Mouse (Mus musculus): Measurements from ENCODE around the gene Trnau1ap.
"Not testable (repeated sequence)": the region's sequence is repeated elsewhere in the genome, so short reads cannot be mapped to it uniquely, and the experiment has no call there.

Trnau1ap gene

DNA sequence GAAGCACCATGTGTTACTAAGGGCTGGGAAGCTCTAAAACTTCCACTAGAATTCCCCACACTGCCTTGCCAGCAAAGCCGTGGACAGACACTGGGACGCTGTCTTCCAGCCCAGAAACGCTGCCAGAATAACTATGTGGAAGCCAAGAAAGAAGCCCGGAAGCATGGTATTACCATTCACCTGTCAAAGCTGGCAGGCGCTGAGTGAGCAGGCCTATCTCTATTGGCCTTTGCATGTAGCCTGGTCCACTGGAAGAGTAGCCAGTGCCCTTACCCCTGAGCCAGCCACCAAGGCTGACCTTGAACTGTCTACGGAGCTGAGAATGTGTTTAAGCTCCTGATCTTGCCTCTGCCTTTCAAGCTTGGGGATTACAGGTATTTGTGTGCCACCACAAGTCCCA lies 27.9 kb downstream of the Trnau1ap start:
- no peak for DNase-seq (ENCODE audit: low spot score)

DNA sequence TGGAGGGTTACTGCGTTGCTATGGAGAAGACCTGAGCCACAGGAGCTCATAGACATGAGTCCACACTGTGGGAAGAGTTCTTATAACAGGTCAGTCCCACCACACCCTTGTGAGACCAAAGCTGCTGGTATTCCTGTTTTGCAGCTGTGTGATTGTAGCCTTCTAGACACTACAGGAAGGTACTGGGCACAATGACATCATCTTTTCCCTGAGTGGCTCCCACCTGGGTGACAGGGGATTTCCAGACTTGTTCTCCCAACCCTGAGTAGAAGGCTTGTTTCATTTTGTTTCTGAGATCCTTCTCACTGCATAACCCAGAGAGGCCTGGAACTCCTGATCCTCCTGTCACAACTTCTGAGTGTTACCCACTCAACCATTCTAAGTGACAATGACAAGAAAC lies 29.5 kb downstream of the Trnau1ap start:
- no peak for DNase-seq (ENCODE audit: low spot score)

DNA sequence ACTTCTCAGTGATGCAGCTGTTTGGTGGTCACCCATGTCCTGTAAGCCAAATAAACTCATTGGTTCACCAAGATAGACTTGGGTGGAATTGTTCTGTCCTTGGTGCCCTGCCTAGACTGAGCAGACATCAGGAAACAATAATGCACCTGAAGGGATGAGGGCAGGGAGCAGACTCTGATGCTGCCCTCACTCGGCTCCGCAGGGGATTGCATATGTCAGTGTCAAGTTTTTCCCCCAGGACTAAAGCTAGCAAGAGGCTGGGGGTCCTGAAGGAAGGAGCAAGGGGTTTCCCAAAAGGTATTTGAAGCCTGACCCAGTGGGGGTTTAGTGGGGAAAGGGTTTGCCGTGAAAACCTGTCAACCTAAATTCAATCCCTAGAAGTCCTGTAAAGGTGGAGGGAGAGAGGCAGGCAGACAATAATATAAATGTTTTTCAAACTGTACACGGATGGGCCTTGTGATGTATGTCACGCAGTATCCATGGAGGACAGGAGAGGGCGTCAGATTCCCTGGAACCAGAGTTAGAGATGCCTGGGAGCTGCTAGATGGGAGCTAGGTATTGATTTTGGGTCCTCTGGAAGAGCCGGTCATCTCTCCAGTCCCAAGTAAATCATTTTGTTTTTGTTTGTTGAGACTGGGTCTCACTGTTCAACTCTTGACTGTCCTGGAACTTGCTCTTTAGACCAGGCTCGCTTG lies 33.5 kb downstream of the Trnau1ap start:
- DNase-seq (ENCODE audit: low spot score), result no peak

DNA sequence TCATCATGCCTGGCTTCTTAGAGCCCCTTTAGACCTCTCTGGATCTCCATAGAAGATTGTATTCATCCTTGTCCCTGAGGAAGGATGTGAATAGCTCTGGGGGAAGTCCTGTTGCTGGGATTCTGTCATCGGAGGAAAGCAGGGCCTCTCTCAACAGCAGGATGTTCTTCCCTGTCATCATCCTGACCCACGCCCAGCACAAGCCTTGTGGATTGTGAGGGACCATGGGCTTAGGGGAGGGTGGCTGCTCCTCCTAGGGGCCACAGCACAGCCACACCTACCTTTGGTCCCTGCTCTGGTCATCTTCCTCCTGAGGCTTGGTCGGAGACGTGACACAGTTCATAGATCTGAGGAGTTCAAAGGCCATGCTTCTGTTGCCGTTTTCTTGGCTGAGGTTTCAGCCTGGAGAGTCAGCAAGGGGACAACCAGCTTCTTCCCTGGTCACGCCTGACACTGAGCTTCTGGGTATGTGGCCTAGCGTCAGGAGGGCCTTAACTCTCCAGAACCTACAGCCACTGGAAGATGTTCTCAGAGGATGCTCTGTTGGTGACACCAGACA lies 35.6 kb downstream of the Trnau1ap start:
- DNase-seq (ENCODE audit: low spot score), result no peak

DNA sequence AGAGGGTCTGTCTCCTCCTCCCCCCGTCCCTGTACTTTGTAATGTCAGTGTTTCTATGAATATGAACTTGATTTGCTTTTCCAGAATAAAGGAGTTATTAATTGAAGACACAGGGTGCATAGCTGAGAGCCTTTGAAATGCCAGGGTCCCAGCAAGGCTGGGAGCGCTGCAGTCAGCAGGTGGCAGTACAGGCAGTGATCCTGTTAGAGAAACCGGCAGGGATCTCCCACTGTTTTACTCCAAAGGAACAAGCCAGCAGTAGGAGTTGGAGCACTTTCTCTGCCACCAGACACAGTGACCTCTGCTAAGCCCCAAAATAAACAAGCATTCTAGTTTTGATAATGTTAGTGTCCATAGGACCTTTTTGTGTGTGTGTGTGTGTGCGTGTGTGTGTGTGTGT lies 36.4 kb downstream of the Trnau1ap start:
- no peak for DNase-seq (ENCODE audit: low spot score)

DNA sequence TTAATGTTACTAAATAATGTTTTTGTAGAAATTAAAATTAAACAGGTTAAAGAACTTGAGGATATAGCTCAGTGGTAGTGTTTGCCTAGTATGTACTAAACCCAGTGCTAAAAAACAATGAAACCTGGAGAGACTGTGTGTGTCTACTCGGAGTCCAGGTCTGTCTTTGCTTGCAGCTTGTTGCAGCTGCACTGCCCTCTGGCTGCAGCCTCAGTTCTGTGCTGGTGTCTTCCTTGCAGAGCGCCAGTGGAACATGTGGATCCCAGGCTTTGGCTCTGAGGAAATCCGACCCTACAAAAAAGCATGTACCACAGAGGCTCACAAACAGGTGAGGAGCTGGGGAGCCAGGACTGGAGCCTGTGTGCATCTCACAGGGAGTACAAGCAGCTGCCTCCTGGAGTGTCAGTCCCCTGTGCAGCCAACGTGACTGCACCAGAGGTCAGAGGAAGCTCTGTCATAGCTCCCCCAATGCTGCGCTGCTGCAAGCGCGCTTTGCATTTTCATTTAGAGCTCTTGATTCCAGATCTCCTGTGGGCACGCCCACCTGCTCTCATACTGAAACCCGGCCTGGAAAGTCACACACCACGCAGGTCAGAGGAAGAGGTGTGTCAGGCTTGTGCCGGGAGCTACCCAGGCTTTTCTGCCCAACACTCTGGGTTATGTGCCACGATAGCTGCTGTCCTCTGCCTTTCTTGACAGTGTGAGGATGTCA lies 37.6 kb downstream of the Trnau1ap start:
- DNase-seq (ENCODE audit: low spot score), result no peak

DNA sequence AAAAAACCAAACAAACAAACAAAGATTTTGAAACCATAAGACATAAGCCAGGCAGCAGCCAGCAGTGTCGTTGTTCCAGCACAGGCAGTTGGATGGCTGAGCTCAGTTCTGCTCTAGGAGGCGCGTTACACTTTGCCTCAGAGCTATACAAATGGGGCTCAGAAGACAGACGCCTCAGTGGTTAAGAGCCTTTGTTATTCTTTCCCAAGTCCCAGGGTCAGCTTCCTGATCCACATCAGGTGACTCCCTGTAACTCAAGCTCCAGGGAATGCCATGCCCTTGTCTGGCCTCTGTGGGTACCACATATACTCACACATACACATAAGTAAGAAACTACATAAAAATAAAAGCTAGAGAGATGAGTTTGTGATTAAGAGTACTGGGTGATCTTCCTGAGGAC lies 38.3 kb downstream of the Trnau1ap start:
- no peak for DNase-seq (ENCODE audit: low spot score)

DNA sequence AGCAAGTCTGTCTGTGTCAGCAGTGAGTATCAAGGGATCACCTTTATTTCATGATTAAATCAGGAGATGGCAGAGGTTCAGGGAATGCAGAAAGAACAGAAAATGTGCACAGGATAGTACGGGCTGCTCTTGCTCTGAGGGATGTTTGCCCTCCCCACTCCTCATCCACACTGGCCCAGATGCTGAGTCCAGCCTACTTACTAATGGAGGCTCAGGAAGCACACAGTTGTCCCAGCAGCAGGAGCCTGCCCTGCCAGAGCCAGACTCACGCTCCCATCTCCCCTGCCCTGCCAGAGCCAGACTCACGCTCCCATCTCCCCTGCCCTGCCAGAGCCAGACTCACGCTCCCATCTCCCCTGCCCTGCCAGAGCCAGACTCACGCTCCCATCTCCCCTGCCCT lies 40.5 kb downstream of the Trnau1ap start:
- DNase-seq (ENCODE audit: low spot score), result not testable (repeated sequence)

DNA sequence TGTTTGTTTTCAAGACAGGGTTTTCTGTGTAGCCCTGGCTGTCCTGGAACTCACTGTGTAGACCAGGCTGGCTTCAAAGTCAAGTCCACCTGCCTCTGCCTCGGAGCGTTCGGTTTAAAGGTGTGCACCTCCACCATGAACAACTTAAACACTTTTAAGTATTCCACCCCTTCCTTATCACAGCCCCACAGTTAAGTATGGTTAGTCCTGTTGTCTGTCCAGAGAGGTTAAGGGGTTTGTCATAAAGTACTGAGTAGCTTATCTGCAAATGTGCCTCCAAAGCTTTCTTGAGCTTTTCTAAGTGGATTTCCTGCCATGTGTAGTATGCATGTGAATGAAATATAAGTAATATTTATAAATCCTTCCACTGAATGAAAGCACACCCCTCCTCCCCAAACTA lies 53.4 kb downstream of the Trnau1ap start:
- no peak for DNase-seq (ENCODE audit: low spot score)

DNA sequence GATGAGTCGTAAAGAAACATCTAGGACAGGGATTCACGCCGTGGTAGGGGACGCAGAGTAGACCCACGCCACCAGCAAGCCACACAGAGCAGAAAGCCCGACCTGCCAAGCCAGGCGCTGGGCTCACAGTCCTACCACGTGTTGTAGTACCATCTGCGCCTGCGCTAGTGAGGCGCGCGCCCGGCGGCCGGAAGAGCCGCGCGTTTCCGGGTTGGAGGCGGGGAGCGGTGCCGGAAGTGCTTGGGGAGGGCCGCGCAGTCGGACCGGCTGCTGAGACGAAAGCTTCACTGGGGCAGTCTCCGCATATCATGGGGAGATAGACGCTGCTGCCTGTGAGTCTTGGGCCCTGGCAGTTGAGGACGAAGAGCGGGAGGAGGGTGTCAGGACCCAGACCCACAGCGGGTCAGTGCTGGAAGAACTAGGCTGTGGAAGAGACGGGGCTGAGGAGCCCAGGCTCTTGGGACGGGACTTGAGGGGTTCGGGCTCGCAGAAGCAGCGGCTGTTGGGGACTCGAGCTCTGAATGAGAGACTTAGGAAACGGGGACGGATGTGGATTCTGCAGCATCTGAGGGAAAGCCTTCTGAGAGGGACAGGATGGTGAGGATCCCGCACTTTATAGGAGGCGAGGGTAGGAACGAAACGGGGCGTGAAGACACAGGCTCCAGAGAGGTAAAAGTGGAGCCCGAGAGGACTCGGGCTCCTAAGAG lies 55.0 kb downstream of the Trnau1ap start, which contains the start of gene Taf12:
Gene Taf12 (plus strand): TSS at position 220 of the 707 bp plus-strand sequence.
- DNase-seq (ENCODE audit: low spot score), result peak; percentile 91

DNA sequence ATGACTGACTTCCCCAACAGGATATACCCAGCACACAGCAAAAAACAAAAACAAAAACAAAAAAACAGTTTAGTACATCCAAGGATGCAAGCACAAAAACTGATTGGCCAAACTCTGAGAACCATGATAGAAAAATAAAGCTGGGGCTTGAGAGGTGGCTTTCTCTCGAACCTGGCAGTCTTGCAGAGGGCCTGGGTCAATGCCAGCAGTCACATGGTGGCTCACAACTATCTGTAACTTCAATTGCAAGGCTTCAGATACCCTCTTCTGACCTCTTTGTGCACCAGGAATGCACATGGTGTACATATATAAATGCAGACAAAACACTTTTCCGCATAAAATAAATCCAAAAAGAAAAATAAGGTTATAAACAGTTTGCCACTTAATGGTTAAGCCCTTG lies 56.2 kb downstream of the Trnau1ap start:
- no peak for DNase-seq (ENCODE audit: low spot score)

DNA sequence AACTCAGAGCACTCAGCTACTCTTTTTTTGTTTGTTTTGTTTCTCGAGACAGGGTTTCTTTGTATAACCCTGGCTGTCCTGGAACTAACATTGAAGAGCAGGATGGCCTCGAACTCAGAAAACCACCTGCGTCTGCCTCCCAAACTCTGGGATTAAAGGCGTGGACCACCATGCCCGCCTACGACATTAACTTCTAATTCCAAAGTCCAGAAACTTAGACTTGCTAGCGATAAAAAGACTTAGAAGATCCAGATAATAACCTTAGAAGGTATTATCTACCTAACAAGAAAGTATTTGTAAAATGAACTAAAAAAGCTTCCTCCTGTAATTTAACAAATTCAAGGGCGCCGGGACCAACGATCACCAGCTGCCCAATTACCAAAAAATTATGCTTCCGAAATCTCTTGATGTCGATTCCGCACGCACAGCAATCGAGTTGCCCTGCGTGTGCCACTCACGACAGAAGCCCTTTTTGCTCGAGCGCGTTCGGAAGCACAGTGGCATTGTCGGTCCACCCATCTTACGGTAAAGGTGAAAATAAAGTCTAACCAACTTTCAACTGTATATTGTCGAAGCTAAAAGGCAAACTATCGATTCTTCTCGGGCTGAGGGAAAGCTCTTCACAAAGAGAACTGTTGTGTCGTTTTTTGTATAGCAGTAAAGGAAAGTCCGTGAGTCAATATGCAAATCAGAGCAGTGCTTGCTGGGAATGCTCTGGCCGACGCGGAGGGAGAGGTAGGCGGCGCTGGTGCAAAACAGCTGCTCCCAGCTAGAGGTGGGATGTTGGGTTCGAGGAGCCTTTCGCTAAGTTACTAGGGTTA lies 59.4 kb downstream of the Trnau1ap start:
- peak; percentile 78 for DNase-seq (ENCODE audit: low spot score)

DNA sequence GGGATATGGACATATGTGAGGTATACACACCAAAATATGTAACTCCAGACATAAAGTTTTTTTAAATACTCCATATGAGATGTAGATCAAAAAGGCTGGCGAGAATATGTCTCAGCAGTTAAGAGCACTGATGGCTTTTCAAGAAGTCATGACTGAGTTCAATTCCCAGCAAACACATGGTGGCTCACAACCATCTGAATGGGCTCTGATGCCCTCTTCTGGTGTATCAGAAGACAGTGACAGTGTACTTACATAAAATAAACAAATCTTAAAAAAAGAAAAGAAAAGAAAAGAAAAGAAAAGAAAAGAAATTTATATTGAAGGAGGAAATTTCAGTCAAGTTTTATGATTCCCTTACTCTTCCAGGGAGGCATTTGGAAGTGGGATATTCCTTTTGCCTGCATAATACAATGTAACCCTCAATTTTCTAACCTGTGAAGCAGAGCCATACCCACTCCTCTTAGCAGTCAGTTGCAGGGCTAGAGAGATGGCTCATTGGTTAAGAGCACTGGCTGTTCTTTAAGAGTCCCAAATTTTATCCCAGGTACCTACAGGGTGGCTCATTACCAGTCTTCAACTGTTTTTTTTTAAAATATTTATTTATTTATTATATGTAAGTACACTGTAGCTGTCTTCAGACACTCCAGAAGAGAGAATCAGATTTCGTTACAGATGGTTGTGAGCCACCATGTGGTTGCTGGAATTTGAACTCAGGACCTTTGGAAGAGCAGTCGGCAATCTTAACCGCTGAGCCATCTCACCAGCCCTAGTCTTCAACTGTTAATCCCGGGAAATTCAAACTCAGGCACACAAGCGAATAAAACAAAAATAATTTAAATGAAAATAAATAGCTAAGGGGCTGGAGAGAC lies 60.2 kb downstream of the Trnau1ap start:
- no peak for DNase-seq (ENCODE audit: low spot score)

DNA sequence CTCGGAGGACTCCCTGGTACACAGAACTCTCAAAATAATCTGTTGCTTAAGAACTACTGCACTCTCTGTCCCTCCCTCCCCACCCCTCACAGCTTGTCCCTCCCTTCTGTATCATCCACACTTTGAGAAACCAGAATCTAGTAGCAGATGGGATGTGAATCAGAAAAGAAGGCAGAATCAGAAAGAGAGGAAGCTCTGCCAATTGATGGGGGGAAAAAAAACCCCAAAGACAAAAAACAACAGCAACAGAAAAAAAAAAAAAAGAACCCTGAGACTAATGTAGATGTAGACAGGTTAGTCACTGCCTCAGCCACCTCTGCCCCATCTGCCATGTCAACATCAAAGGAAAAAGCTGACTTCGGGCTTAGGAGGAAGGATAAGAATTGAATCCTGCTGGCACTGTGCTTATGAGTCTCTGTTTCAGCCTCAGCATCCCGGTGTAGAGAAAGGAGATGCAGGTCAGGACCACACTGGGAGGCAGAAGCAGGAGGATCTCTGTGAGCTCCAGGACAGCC lies 62.4 kb downstream of the Trnau1ap start:
- DNase-seq (ENCODE audit: low spot score), result no peak

DNA sequence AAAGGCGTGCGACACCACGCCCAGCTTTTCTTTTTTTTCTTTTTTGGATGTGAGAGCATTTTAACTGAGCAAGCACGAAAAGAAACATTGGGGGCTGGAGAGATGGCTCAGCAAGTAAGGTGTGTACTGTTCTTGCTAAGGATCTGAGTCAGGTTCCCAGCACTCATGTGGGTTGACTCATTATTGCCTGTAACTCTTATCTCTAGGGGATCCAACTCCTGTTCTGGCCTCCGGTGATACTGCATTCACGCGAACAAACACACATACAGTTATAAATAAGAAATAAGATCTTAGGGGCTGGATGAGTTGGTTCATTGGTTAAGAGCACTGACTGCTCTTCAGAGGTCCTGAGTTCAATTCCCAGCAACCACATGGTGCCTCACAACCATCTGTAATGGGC lies 66.0 kb downstream of the Trnau1ap start:
- DNase-seq (ENCODE audit: low spot score), result no peak

DNA sequence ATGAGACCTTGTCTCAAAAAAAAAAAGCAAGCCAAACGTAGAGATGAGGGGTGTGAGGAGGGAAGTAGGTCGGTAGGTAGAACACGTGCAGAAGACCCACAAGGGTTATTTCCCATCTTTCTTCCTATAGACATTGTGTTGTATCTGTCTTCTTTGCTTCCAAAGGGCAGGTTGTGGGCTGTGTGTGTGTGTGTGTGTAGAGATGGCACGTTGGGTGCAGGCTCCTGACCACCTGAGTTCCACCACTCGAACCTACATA lies 67.1 kb downstream of the Trnau1ap start:
- no peak for DNase-seq (ENCODE audit: low spot score)

All from spleen, adult 12 weeks (tissue).